Mouse (Mus musculus) brain, embryonic 14.5 days (tissue): Measurements from ENCODE around the gene Lce1m.

Source experiments
- CTCF ChIP-seq: fragments of 200-500 bp; IDR thresholded peaks from 2 replicates; pipeline ENCODE4 v1.5.1; 2012; ENCODE audit warnings: inconsistent platforms, mild to moderate bottlenecking, moderate library complexity, borderline replicate concordance; ENCODE audit not compliant: insufficient read depth, insufficient read length; ENCODE audit errors: extremely low read depth
- POLR2A ChIP-seq: fragments of 200-500 bp; IDR thresholded peaks from 2 replicates; pipeline ENCODE4 v1.6.1; 2012; ENCODE audit warnings: mild to moderate bottlenecking, inconsistent platforms, borderline replicate concordance; ENCODE audit not compliant: poor library complexity, insufficient read depth, insufficient read length, severe bottlenecking; ENCODE audit errors: extremely low read depth

- TF ChIP-seq CTCF (no peak), POLR2A (no peak)
Observed at GRCm38 (mm10) chr3:93021171-93021570, 2.3 kb upstream of the Lce1m start.
